Mouse (Mus musculus) left cerebral cortex, postnatal 14 days (tissue): ENCODE data around the gene Hacd4. TPM values are rescaled to one million over a fixed set of nuclear protein-coding genes. Genes with fewer than 3 reads are reported as not detected.
"Not testable (repeated sequence)": the region's sequence is repeated elsewhere in the genome, so short reads cannot be mapped to it uniquely, and the experiment has no call there.

ENCODE experiments used
- DNase-seq, 2 experiments: peaks; one replicate each; pipeline ENCODE4 v3.0.0; 2021 to 2022; ENCODE audit warnings: low spot score in 2 of 2, mixed read lengths in 1 of 2
- intact Hi-C: fragments of 180-260 bp; cut with DNase I; formaldehyde crosslinking; loops from one replicate; pipeline ENCODE4 v1.15.1; 2025
- total RNA-seq, 2 experiments: library from RNA; stranded (reverse); gene quantifications; 2 replicates each; pipeline ENCODE4 v1.2.3; 2021

The Hacd4 gene
- total RNA-seq, 2 experiments from 2014 or later, result 2.2 to 2.3 TPM

GRCm38 (mm10) chr4:88437917-88438316 is 811 bp downstream of the Hacd4 start:
- DNase-seq, result no peak
- intact Hi-C loops, result no loop called here

DNA sequence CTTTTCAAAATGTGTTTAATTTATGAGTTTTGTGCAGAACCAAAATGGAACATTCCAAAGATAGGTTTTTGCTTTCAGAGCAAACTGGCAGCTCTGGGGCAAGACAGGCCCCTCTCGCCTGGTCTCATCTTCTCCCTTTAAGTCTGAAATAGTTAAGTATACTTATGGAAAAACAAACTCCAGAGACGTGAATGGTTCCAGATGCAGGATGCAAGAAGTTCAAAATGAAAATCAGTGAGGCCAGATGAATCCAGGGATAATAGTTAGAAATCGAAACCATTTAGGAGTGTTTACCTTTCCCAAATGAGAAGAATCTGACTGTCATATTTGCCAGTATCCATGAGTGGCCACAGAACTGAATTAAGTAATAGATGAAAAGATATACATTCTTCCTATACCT is 1.6 kb downstream of the Hacd4 start:
- intact Hi-C loops, result no loop called here
- DNase-seq, result no peak

DNA sequence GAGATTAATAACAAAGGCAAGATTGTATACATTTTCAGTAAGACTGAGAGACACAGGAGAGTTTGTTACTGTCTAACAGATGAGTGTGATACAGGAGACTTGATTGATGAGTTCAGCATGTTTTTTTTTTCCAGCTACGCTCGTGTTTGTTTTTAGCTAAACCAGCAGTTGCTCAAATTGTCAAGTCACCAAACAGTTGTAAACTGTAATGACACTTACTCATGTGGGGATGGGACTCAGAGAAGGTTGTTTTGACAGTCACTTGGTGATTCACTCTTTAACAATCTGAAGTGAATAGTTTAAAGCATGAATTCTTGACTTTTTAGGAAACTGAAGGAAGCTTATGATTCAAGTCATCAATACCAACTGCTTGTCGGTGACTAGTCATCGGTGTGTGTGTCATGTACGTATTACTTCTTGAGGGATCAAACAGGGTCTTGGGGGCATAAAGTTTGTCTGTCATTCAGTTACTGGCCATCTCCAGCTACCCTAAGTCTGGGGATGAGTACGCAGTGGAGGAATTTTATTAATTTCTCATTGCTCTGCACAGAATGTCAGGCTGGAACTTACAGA is 2.0 kb downstream of the Hacd4 start:
- intact Hi-C loops, result no loop called here
- DNase-seq, result no peak

DNA sequence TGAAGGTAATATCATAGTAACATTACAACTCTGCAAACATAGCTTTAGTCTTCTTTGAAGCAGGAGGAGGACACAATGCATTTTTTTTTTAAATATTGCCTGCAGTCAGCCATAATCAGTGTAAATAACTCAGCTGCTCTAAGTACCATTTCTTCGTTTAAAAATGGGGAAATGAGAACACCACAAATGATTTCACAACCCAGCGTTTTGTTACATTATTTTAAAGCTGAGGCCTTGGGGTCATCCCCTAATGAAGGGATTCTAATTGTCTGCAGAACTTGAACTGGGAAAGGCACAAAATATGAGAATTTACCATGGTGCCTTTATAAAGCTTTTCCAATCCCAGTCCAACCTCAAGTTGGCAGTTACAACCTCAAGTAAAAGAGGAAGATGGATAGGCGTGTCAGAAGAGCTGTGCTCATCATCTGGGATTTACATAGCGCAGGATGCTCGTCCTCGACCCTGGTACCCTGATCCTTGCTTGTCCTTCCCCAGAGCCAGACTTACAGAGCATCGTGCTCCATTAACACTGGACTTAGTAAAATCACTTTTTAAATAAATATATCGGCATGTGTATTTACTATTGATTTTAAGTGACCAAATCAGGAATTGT is 6.2 kb downstream of the Hacd4 start:
- DNase-seq, result no peak
- intact Hi-C loops, result no loop called here

- intact Hi-C loops, result no loop called here
Measured at GRCm38 (mm10) chr4:88427630-88428239, 11.0 kb downstream of the Hacd4 start.

DNA sequence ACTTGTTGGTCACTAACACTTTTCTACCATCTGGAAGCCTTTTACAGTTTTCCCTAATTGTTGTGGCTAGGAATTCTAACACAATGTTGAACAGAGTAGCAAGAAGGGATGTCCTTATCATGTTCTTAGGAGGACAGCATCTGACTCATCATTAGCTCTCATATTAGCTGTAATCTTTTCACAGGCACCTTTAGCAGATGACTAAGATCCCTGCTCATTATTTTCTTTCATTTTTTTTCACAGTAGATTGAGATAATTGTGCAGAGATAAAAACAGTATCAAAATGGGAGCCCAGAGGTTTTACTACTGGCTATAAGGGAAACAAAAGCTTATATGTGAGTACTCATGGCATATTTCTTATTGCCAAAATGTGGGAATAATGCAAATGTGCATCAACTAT is 14.2 kb downstream of the Hacd4 start:
- intact Hi-C loops, result no loop called here
- DNase-seq, result no peak

More at GRCm38 (mm10) chr4:88427630-88428239, 11.0 kb downstream of the Hacd4 start:
- DNase-seq, result no peak

DNA sequence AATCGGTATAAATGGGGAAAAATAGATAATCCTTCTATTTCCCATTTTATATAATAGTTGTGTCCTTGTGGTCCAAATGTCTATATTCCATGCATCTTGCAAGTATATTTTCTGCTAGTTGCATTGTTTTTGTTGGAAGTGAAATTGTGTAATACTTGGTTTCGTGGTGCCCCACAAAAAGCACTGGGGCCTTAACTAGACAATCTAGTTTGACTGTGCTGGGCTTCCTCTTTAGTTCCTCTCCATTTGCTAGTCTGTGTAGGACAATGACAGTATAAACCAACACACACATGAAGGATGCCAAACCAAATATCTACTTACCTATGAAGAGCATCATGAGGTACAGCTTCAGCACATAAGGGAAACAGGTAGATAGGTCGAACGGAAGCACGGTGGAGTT is 19.4 kb downstream of the Hacd4 start:
- no peak for DNase-seq
- intact Hi-C loops, result no loop called here

GRCm38 (mm10) chr4:88415017-88415416 is 23.7 kb downstream of the Hacd4 start:
- intact Hi-C loops, result no loop called here
- DNase-seq, result no peak

- intact Hi-C loops, result no loop called here
- DNase-seq, result no peak
Measured at GRCm38 (mm10) chr4:88412331-88412730, 26.4 kb downstream of the Hacd4 start.

- DNase-seq, result no peak
- intact Hi-C loops, result no loop called here
Measured at GRCm38 (mm10) chr4:88409279-88409678, 29.4 kb downstream of the Hacd4 start.

DNA sequence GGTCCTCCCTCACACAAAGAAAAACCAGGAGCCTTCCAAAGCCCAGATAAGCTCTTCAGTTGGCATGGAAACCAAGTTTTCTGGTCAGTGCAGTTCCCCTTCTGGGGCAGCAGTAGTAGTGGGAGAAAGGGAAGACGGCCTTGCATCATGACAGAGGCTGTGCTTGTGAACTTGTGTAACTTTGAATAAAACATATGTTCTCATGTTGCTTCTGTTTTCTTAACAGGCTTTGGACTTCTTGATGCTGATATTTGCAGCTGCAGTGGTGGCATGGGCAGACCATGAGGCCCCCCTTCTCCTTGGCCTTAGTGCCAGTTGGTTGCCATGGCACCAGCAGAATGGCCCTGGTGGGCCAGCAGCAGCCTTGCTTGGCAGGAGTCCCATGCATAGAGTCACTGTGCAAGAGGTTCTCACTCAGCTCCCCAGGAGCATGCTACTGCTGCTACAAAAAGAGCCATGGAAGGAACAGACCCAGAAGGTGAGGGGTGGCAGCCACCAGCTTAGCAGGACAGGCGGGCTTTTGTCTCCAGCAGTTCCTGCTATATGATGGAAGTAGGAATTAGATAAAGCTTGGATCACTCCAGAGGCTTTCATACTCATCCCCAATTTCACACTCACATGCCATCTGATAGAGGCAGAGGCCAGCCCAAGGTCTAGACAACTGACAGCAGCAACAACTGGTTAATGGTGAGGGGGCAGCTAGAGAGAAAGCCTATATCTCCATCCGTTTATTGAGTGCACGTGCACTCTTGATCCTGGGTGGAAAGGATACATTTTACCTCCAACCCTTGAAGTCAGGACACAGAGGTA is 31.6 kb downstream of the Hacd4 start:
- intact Hi-C loops, result no loop called here
- peak; percentile 38 to 56 for DNase-seq

- intact Hi-C loops, result no loop called here
- DNase-seq, result no peak
Measured at GRCm38 (mm10) chr4:88402884-88403283, 35.8 kb downstream of the Hacd4 start.

DNA sequence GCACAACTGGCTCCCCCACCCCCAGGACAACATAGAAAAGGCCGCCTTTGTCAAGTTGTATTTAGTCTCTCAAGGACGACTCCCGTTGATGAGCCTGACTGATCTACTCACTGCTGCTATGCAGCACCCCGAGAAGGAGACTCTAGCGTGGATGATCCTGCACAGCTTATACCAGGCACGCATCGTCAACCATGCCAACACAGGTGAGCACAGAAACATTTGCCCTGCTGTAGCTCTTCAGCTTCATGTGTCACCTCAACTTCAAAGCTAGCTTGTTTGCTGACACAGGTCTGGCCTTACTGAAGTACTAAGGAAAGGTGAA is 37.8 kb downstream of the Hacd4 start:
- DNase-seq, result no peak
- intact Hi-C loops, result no loop called here

DNA sequence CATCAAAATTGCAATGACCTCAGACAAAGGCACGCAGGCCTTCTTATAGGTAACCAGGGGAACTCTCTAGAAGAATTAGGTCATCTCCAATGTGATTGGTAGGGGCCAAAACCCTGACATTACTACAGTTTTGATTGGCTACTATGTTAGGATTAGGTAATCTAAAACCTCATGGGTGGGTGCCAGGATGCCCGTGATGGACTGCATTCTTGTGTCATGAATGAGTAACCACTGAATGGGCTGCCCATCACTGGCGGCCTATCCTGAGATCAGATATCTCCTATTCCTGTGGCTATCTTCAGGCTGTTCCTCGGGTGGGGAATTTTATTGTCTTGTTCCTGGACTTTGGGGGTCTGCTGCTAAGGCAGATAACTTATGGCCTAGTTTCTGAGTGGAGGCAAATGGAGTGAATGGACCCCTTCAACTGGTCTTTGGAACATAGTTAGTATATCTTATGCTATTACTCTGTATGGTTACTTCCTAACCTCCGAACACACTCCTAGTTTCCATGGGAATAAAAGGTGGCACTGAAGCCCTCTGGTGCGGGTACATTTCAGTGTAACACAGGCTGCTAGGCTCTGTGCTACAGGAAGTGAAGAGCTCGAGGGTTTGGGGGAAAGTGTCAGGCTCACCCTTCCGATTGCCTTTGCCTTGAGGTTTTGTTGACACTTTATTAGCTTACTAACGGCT is 38.3 kb downstream of the Hacd4 start:
- DNase-seq, result no peak
- intact Hi-C loops, result no loop called here

DNA sequence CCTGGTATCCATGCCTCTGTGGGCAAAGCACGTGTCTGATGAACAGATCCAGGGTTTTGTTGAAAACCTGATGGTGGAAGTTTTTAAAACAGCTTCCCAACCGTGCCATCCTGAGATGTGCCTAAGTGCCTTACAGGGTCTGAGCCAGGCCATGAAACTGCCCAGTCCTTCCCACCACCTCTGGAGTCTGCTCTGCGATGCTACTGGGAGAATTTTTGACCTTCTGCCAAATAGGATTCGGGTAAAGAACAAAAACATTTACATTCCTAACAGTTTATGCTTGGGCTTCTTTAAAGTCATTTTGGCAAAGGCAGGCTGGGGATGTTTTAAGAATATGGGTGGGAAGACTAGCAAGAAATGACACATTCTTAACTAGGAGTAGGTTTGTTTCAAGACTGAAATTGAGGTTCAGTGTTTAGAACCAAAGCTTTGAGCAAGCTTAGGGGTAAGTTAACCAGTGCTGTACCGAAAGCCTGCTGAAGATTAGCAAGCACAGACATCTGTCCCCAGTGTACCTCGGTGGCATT is 41.7 kb downstream of the Hacd4 start:
- intact Hi-C loops, result no loop called here
- DNase-seq, result peak in 1 of 2 experiments; percentile 34

GRCm38 (mm10) chr4:88395717-88396116 is 43.0 kb downstream of the Hacd4 start:
- no peak for DNase-seq
- intact Hi-C loops, result no loop called here

DNA sequence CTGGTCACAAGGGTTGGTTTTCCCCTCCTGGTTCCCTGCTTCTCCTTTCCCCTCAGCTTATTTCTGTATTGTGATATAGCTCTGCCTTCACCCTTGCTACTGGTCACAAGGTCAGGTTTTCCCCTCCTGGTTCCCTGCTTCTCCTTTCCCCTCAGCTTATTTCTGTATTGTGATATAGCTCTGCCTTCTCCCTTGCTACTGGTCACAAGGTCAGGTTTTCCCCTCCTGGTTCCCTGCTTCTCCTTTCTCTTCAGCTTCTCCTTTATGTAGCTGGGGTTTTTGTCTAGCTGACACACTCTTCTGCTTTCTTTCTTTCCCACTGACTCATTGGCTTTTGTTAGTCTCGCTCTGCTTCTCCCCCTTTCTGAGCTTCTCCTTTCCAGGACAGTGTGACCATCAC is 48.1 kb downstream of the Hacd4 start:
- intact Hi-C loops, DNase-seq: not testable (repeated sequence)

GRCm38 (mm10) chr4:88390036-88390435 is 48.7 kb downstream of the Hacd4 start:
- intact Hi-C loops, result no loop called here
- no peak for DNase-seq

GRCm38 (mm10) chr4:88372293-88373224 is 66.2 kb downstream of the Hacd4 start:
- intact Hi-C loops, result no loop called here
- DNase-seq, result no peak
